Mouse (Mus musculus): Measurements from ENCODE around the gene Gbe1. TPM values are rescaled to one million over a fixed set of nuclear protein-coding genes. Genes with fewer than 3 reads are reported as not detected.

Gene Gbe1
- polyA plus RNA-seq, 1 experiment, result 15.9 TPM

DNA sequence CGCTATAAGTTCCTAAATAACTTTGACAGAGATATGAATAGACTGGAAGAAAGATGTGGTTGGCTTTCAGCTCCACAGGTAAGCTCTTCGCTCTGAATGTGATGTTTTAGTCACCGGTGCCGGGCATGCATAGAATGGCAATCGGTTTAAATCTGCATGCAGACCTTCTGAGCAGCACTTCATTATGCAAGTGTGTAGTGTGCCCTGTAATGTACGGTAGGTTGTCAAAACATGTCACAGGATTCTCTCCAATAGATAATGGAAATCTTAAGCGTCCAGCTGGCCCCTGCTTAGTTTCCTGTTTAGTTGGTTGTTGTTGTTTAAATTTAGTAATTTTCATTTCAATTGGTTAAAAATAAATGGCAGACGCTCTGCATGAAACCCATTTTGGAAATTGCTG is 213.5 kb downstream of the Gbe1 start:
- no peaks in the 10 kb centered on the region for H3K4me1 ChIP-seq (ENCODE audit: control insufficient read depth, insufficient read depth, low read length)
- no peak overlapping the region for H3K27ac ChIP-seq (ENCODE audit: insufficient read depth, low read depth, low read length)
- no peak for TF ChIP-seq POLR2A (IDR thresholded peaks at IDR 0.05; ENCODE audit: borderline replicate concordance, low read depth, low read length)
- no peak for TF ChIP-seq CTCF (IDR thresholded peaks at IDR 0.05; ENCODE audit: low read depth, low read length)
- no peak overlapping the region for H3K4me3 ChIP-seq (ENCODE audit: insufficient read depth, low read length)

DNA sequence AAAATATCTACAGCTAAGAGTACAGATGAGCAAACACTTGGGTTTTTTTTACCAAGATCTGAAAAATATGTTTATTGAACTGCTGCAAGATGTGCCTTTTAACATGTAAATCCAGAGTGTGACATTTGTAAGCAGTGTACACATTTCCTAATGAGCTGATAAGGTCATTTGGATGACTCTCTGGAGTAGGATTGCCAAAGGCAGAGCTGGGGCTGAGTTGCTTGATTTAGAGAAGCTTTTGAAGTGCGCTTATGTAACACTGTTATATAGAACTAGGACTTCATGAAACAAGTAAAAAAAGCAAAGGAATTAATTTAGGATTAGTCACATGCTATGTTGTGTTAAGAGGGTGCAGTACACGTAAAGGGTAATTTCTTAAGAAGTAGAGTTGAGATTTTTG is 221.5 kb downstream of the Gbe1 start:
- TF ChIP-seq POLR2A (IDR thresholded peaks at IDR 0.05; ENCODE audit: borderline replicate concordance, low read depth, low read length) (no peak), CTCF (IDR thresholded peaks at IDR 0.05; ENCODE audit: low read depth, low read length) (no peak)

DNA sequence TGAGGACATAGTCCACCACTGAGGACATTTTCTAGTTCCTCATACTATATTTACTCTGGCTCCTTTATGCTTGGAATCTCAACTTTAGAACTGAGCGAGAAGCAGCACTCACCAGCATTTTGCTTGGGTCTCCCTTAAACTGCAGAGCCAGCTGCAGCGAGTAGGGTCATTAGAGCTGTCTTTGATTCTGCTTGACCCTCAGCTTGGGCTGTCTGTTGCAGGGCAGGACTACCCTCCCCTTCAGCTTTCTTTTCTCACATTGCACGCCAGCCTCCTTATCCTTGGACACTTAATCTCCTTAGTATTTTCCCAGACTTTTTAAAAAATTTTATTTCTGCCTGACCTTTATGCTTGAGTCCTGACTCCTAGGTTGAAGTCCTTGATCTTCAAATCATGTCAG is 237.1 kb downstream of the Gbe1 start:
- TF ChIP-seq POLR2A (IDR thresholded peaks at IDR 0.05; ENCODE audit: borderline replicate concordance, low read depth, low read length) (no peak), CTCF (IDR thresholded peaks at IDR 0.05; ENCODE audit: low read depth, low read length) (no peak)
- Histone ChIP-seq H3K27ac (ENCODE audit: insufficient read depth, low read depth, low read length) (no peak overlapping the region), H3K4me3 (ENCODE audit: insufficient read depth, low read length) (no peak overlapping the region), H3K4me1 (ENCODE audit: control insufficient read depth, insufficient read depth, low read length) (peaks cover 3% of the 10 kb centered on the region)

More for the DNA sequence above, 221.5 kb downstream of the Gbe1 start:
- no peak overlapping the region for H3K27ac ChIP-seq (ENCODE audit: insufficient read depth, low read depth, low read length)
- H3K4me1 ChIP-seq (ENCODE audit: control insufficient read depth, insufficient read depth, low read length), result no peaks in the 10 kb centered on the region
- H3K4me3 ChIP-seq (ENCODE audit: insufficient read depth, low read length), result no peak overlapping the region

DNA sequence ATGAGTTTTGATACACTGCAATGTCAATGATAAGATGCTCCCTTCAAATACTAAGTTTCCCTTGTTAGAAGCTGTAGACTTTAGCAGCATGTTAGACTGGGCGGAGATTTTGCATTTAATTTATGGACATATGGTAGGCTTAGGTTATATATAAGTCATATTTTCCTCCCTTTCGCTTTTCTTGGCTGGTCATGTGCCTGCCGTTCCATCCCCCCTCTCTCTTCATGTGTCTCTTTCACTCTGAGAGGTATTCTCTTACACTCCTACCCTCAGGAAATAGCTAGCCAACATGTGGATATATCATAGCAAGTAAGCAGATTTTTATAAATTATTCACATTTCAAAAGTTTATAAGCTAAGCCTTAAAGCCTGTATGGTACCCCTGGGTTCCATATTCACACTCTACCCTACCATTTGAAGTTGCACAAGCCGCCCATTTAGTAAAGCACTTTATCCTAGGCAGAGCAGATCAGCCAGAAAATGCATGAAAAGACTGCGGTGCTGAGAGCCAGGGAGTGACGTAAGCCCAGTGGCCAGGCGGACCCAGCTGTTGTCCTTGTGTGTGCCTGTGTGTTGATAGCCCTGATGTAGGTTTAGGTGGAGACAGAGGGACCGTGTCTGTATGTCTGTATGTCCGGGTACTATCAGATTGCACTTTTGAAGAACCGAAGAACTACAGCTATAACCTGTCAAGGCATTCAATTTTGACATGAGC is 248.0 kb downstream of the Gbe1 start:
- TF ChIP-seq POLR2A (IDR thresholded peaks at IDR 0.05; ENCODE audit: borderline replicate concordance, low read depth, low read length) (no peak), CTCF (IDR thresholded peaks at IDR 0.05; ENCODE audit: low read depth, low read length) (no peak)
- Histone ChIP-seq H3K4me1 (ENCODE audit: control insufficient read depth, insufficient read depth, low read length) (peaks cover 10% of the 10 kb centered on the region), H3K4me3 (ENCODE audit: insufficient read depth, low read length) (no peak overlapping the region), H3K27ac (ENCODE audit: insufficient read depth, low read depth, low read length) (no peak overlapping the region)

DNA sequence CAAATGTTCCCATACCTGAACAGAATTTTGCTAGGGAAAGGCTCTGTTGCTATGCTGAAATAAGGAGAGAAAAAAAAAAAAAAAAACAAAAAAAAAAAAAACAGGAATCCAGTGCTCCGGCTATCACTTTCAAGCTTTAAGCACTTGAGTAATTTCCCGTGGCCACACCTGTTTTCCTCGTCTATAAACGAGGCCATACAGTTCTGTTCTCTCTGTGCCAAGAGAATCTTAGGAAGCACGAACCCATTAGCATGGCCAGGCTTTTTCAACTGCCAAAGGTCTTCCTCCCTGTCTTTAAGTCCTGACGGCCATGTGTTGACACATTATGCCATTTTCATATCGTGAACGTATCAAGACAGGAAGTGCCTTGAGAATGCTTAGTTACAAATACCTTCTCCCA is 248.8 kb downstream of the Gbe1 start:
- Histone ChIP-seq H3K4me1 (ENCODE audit: control insufficient read depth, insufficient read depth, low read length) (peaks cover 10% of the 10 kb centered on the region), H3K27ac (ENCODE audit: insufficient read depth, low read depth, low read length) (no peak overlapping the region), H3K4me3 (ENCODE audit: insufficient read depth, low read length) (no peak overlapping the region)
- TF ChIP-seq POLR2A (IDR thresholded peaks at IDR 0.05; ENCODE audit: borderline replicate concordance, low read depth, low read length) (no peak), CTCF (IDR thresholded peaks at IDR 0.05; ENCODE audit: low read depth, low read length) (no peak)

DNA sequence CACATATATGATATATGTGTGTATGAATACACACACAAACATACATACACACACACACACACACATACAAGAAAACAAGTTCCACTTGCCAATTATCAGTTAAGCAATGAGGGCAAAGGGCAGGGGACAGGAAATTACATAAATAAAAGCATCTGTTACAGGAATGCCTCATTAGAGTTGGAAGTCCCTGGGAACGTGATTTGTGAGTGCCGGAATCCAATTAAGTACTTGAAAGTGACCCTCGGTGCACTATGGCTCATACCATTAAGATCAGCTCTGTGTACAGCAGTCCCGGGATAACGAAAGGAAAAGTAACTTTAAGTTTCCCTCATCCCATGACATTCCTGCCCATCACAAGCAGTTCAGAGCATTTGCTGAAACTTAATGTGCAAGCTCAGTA is 249.7 kb downstream of the Gbe1 start:
- Histone ChIP-seq H3K4me1 (ENCODE audit: control insufficient read depth, insufficient read depth, low read length) (peaks cover 10% of the 10 kb centered on the region), H3K4me3 (ENCODE audit: insufficient read depth, low read length) (no peak overlapping the region), H3K27ac (ENCODE audit: insufficient read depth, low read depth, low read length) (no peak overlapping the region)
- TF ChIP-seq POLR2A (IDR thresholded peaks at IDR 0.05; ENCODE audit: borderline replicate concordance, low read depth, low read length) (no peak), CTCF (IDR thresholded peaks at IDR 0.05; ENCODE audit: low read depth, low read length) (no peak)

DNA sequence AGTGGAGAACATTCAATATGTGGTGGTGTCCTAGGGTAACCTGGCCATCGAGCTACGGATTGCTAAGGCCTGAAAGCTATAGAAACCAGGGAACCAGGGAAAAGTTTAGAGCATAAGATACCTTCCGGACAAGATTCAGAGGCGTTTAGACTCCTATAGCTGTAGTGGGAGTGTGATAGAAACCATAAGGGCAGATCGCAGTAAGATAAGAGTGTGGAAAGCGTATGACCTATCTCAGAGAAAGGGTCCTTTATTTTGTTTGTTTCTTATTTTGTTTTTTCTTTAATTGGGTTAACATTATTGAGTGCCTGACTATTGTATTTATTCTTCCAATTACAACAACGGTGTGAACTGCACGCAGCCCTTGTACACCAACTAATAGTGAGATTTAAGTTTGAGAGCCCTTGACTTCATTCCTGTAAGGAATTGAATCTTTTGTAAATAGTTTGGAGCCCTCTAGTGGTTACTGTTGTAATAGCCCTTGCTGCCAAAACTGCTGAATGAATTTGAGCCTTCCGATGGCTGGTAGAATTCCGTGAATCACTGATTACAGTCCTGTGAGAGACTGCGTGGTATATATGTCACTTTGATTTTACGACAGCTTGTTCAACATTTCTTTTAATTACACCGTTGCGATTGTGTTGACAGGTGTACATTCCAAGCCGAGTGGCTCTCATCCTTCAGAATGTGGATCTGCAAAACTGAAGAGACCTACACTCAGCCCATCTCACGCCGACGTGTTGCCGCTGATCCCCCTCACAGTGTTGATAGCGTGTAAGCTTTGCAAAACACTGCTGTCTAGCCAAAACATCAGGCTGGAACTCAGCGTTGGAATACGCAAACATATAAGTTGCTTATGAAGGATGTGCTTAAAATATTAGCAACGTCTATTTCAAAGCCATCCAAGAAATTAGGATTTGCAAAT is 254.9 kb downstream of the Gbe1 start:
- Histone ChIP-seq H3K27ac (ENCODE audit: insufficient read depth, low read depth, low read length) (no peak overlapping the region), H3K4me3 (ENCODE audit: insufficient read depth, low read length) (no peak overlapping the region), H3K4me1 (ENCODE audit: control insufficient read depth, insufficient read depth, low read length) (no peaks in the 10 kb centered on the region)
- TF ChIP-seq CTCF (IDR thresholded peaks at IDR 0.05; ENCODE audit: low read depth, low read length) (no peak), POLR2A (IDR thresholded peaks at IDR 0.05; ENCODE audit: borderline replicate concordance, low read depth, low read length) (no peak)

DNA sequence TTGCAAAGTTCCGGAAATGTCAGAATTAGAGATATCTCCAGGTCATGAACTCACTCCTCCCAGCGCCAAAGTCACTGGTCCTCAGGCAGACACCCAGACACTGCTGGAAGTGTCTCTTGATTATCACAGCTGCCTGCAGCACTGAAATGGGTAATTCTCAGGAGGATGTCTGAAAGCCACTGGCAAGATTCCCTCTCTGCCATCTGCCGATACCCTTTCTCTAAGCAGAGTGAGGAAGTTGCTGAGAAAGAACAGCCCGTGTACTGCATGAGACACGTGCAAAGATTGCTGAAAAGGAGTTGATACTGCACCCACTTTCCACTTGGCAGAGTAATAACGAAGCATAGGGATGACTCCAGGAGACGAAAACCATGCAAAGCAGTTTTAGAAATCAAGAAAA is 272.2 kb downstream of the Gbe1 start:
- Histone ChIP-seq H3K4me3 (ENCODE audit: insufficient read depth, low read length) (no peak overlapping the region), H3K27ac (ENCODE audit: insufficient read depth, low read depth, low read length) (no peak overlapping the region), H3K4me1 (ENCODE audit: control insufficient read depth, insufficient read depth, low read length) (no peaks in the 10 kb centered on the region)
- TF ChIP-seq POLR2A (IDR thresholded peaks at IDR 0.05; ENCODE audit: borderline replicate concordance, low read depth, low read length), result no peak
- TF ChIP-seq CTCF (IDR thresholded peaks at IDR 0.05; ENCODE audit: low read depth, low read length), result no peak

DNA sequence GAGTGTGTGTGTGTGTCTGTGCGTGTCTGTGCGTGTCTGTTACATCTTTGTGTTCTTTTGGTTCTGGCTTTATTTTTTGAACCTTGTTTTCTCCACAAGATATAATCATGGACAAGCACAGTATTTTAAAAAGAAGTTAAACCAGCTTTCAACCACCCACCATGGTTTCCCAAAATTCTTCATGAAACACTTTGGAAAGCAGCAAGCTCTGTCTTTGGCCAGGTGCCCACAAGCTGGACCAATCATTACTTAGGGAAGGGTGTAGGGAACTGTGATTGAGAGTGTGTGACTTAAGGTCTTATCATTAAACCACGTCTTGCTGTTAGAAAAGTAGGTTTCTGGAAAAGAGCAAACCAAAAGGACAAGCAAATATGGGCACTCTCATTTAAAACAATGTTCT is 288.6 kb downstream of the Gbe1 start:
- Histone ChIP-seq H3K27ac (ENCODE audit: insufficient read depth, low read depth, low read length) (no peak overlapping the region), H3K4me3 (ENCODE audit: insufficient read depth, low read length) (no peak overlapping the region), H3K4me1 (ENCODE audit: control insufficient read depth, insufficient read depth, low read length) (no peaks in the 10 kb centered on the region)
- TF ChIP-seq POLR2A (IDR thresholded peaks at IDR 0.05; ENCODE audit: borderline replicate concordance, low read depth, low read length), result no peak
- TF ChIP-seq CTCF (IDR thresholded peaks at IDR 0.05; ENCODE audit: low read depth, low read length), result no peak

DNA sequence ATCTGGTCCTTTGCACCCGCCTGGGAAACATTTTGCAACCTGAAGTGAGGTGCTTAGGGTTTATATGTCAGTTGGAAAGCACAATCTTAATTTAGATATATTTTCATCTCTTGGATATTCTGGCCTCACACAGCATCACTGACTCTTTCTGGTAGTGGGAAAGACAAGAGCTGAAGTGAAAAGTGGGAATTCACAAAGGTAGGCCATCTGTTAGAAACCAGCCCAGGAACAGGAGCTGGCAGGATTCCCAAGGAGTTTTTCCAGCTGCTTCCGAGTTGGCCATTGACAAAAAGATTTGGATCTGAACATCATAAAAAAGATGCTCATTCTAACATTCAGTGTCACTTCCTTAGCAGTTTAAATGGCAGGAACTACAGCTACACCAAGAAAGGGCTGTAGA is 294.6 kb downstream of the Gbe1 start:
- TF ChIP-seq CTCF (IDR thresholded peaks at IDR 0.05; ENCODE audit: low read depth, low read length), result no peak
- TF ChIP-seq POLR2A (IDR thresholded peaks at IDR 0.05; ENCODE audit: borderline replicate concordance, low read depth, low read length), result no peak
- H3K27ac ChIP-seq (ENCODE audit: insufficient read depth, low read depth, low read length), result no peak overlapping the region
- no peaks in the 10 kb centered on the region for H3K4me1 ChIP-seq (ENCODE audit: control insufficient read depth, insufficient read depth, low read length)
- no peak overlapping the region for H3K4me3 ChIP-seq (ENCODE audit: insufficient read depth, low read length)
